Comparison of ENCODE assay signal across 24 mouse cellular contexts in the genomic region with DNA sequence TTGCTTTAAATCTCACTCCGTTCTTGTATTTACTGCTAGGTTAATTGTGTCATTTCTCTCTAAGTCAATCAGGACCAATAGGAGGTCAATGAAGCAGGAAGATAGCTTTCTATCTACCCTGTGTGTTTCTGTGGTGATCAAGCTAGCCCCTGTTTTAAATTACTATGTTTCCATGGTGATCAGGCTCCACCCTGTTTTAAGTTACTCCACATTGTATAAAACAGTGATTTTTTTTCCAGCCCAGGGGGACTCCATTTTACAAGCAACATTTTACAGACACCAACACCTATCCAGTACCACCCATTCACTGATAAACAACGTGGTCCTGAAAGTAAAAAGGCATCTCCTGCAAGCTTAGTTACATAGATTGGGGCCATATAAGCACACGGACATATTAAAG.
DNase-seq lines count a peak whose midpoint lies in the region; ATAC-seq lines count a peak whose summit lies in the region.
"Had no signal": no experiment of that assay in that cellular context is flagged by ENCODE, and none has a peak within 500 bp of the region (broad histone marks: within the 10 kb centered on the region; RNA-seq: fewer than 3 reads in every experiment).

No protein-coding gene starts in this region.

- peaks cover 3% of the 10 kb centered on the region for H3K4me1 ChIP-seq in embryonic facial prominence, embryonic 14.5 days (ENCODE audit: control insufficient read depth, insufficient read depth, low read length)
- H3K4me1 ChIP-seq in limb, embryonic 11.5 days (ENCODE audit: control insufficient read depth, insufficient read depth, low read length) = peaks cover 11% of the 10 kb centered on the region
- no peaks in the 10 kb centered on the region for H3K4me1 ChIP-seq in kidney, embryonic 15.5 days
- H3K4me1 ChIP-seq: heart, embryonic 10.5 days had no signal

- no peak overlapping the region for H3K4me2 ChIP-seq in embryonic facial prominence, embryonic 14.5 days (ENCODE audit: low read depth, low read length)
- H3K4me2 ChIP-seq in limb, embryonic 11.5 days (ENCODE audit: low read depth, severe bottlenecking) = peak overlapping the region; percentile 8; the same call in 1 of the 2 replicates
- no peak overlapping the region for H3K4me2 ChIP-seq in kidney, embryonic 15.5 days
- H3K4me2 ChIP-seq: embryonic facial prominence, embryonic 13.5 days; hindbrain, embryonic 12.5 days had no signal

- 0 out of 2 replicates have a peak overlapping the region, but pooled peaks have one; percentile 52 for H3K27ac ChIP-seq in embryonic facial prominence, embryonic 14.5 days (replicated peaks; ENCODE audit: low read depth, low read length)
- no peak overlapping the region for H3K27ac ChIP-seq in limb, embryonic 11.5 days (replicated peaks; ENCODE audit: low read depth, low read length)
- H3K27ac ChIP-seq in kidney, embryonic 15.5 days = no peak overlapping the region
- H3K27ac ChIP-seq: heart, embryonic 10.5 days; hindbrain, embryonic 12.5 days had no signal

- no peak for ATAC-seq in embryonic facial prominence, embryonic 14.5 days (ENCODE audit: low read depth)
- peak; percentile 63; the same call in 1 of the 2 replicates for ATAC-seq in limb, embryonic 11.5 days (ENCODE audit: insufficient number of reproducible peaks, low FRiP score, low TSS enrichment, low read depth)
- no peak for ATAC-seq in granulocyte monocyte progenitor cell, adult 5-6 weeks (replicated peaks; ENCODE audit: poor library complexity, severe bottlenecking)
- no peak for ATAC-seq in kidney, embryonic 15.5 days (replicated peaks; ENCODE audit: low FRiP score)
- ATAC-seq: CD4-positive, CD25-positive, alpha-beta regulatory T cell, adult 4 months; forebrain, embryonic 14.5 days; hindbrain, embryonic 16.5 days had no signal

- 53% methylated on average over 3 of the region's 3 CpGs for WGBS in embryonic facial prominence, embryonic 14.5 days
- 18% methylated on average over 3 of the region's 3 CpGs for WGBS in limb, embryonic 11.5 days
- 46% methylated on average over 3 of the region's 3 CpGs for WGBS in kidney, embryonic 15.5 days

- H3K9ac ChIP-seq in embryonic facial prominence, embryonic 14.5 days (ENCODE audit: low read depth, low read length) = no peak overlapping the region
- H3K9ac ChIP-seq in limb, embryonic 11.5 days (ENCODE audit: low read length) = peak overlapping the region; percentile 13; the same call in 1 of the 2 replicates
- H3K9ac ChIP-seq in kidney, embryonic 15.5 days = no peak overlapping the region
- H3K9ac ChIP-seq: embryonic facial prominence, embryonic 13.5 days; hindbrain, embryonic 12.5 days had no signal

- no peaks in the 10 kb centered on the region for H3K36me3 ChIP-seq in embryonic facial prominence, embryonic 14.5 days (ENCODE audit: control insufficient read depth, insufficient read depth, low read length)
- H3K36me3 ChIP-seq in limb, embryonic 11.5 days (ENCODE audit: control insufficient read depth, insufficient read depth, low read length) = no peaks in the 10 kb centered on the region
- H3K36me3 ChIP-seq in kidney, embryonic 15.5 days = no peaks in the 10 kb centered on the region
- H3K36me3 ChIP-seq: embryonic facial prominence, embryonic 13.5 days; G1E; heart, embryonic 10.5 days; hindbrain, embryonic 12.5 days had no signal

- H3K4me3 ChIP-seq in embryonic facial prominence, embryonic 14.5 days (ENCODE audit: low read depth, low read length) = no peak overlapping the region
- no peak overlapping the region for H3K4me3 ChIP-seq in limb, embryonic 11.5 days (ENCODE audit: low read depth, low read length)
- H3K4me3 ChIP-seq in kidney, embryonic 15.5 days (replicated peaks) = no peak overlapping the region
- H3K4me3 ChIP-seq: embryonic facial prominence, embryonic 13.5 days; heart, embryonic 10.5 days; hindbrain, embryonic 12.5 days had no signal

- peak; percentile 21 for DNase-seq in embryo, embryonic 11 days
- no peak for DNase-seq in embryo, embryonic 10.5 days (ENCODE audit: low spot score)
- DNase-seq in MEL-GATA-1-ER (ENCODE audit: extremely low read depth, low read depth) = peak; percentile 2
- peak; percentile 28 for DNase-seq in embryonic facial prominence, embryonic 14.5 days (ENCODE audit: low spot score)
- DNase-seq in limb, embryonic 11.5 days (ENCODE audit: low spot score) = peak; percentile 26
- DNase-seq in frontal cortex, postnatal 25 days (ENCODE audit: low spot score in 2 of 2) = no peak
- DNase-seq: adrenal gland, postnatal 14 days; B cell, adult 2 months; cerebellum, adult 11-12 months; cerebellum, adult 9-10 months; gastrocnemius, postnatal 25 days; heart, adult 18-20 months; heart, postnatal 10 days; heart, postnatal 4 days; kidney, adult 11 months had no signal

- H3K27me3 ChIP-seq in embryonic facial prominence, embryonic 14.5 days (replicated peaks; ENCODE audit: control insufficient read depth, insufficient read depth, low read length) = no peaks in the 10 kb centered on the region
- no peaks in the 10 kb centered on the region for H3K27me3 ChIP-seq in limb, embryonic 11.5 days (ENCODE audit: control insufficient read depth, insufficient read depth, low read length)
- no peaks in the 10 kb centered on the region for H3K27me3 ChIP-seq in kidney, embryonic 15.5 days
- H3K27me3 ChIP-seq: embryonic facial prominence, embryonic 13.5 days; hindbrain, embryonic 12.5 days had no signal

- H3K9me3 ChIP-seq in embryonic facial prominence, embryonic 14.5 days (ENCODE audit: control insufficient read depth, low read length) = no peaks in the 10 kb centered on the region
- no peaks in the 10 kb centered on the region for H3K9me3 ChIP-seq in limb, embryonic 11.5 days (ENCODE audit: control insufficient read depth, low read length)
- no peaks in the 10 kb centered on the region for H3K9me3 ChIP-seq in kidney, embryonic 15.5 days (replicated peaks)
- H3K9me3 ChIP-seq: embryonic facial prominence, embryonic 13.5 days; G1E; heart, embryonic 10.5 days; hindbrain, embryonic 12.5 days had no signal

Comparison
In these comparisons a context has a peak if more than half of its experiments do, and no peak if none do; other contexts are left out.
1. DNase-seq: peak in embryo, embryonic 11 days (single experiment), MEL-GATA-1-ER (single experiment), embryonic facial prominence, embryonic 14.5 days (single experiment) and limb, embryonic 11.5 days (single experiment); none in embryo, embryonic 10.5 days (single experiment) and frontal cortex, postnatal 25 days (0 of 2).